Mouse (Mus musculus): ENCODE measurements around the gene Slc12a5. TPM values are rescaled to one million over a fixed set of nuclear protein-coding genes. Genes with fewer than 3 reads are reported as not detected.

Gene Slc12a5
- 2.0 TPM for polyA plus RNA-seq (2015; fragmentation: Illumina TruSeq; extraction: RNeasy Lipid Tissue Mini Kit (QIAGEN cat#74804); ENCODE audit: insufficient read depth, low read depth, low replicate concordance)

DNA sequence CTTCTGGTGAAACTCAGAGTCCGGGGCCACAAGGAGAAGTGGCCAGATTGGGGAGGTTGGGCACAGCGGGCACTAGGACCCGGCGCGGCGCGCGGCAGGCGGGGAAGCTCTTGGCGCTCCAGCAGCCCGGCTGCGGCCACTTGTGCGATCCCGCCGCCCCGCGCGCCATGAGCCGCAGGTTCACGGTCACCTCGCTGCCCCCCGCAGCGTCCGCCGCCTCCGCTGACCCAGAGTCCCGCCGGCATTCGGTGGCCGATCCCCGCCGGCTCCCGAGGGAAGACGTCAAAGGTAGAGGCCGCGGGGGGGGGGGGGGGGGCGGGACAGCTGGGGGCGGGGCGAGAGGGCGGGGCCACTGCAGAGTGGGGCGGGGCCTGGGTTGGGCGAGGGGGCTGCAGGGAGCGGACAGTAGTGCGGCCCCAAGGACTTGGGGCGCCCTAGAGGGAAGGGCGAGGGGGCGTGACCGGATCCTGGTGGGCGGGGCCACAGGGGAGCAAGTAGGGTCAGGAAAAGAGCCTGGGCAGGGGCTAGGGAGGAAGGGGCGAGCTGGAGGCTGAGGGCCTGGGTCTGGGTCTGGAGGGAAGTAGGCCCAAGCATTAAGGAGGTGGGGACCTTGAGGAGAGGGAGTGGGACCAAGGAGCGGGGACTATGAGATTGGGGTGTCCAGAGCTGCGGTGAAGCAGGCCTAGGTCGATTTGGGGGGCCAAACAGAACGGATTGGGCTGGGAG lies at the start of gene Slc12a5:
TSS of gene Slc12a5 (plus strand) at position 87 of the 726 bp plus-strand sequence.

DNA sequence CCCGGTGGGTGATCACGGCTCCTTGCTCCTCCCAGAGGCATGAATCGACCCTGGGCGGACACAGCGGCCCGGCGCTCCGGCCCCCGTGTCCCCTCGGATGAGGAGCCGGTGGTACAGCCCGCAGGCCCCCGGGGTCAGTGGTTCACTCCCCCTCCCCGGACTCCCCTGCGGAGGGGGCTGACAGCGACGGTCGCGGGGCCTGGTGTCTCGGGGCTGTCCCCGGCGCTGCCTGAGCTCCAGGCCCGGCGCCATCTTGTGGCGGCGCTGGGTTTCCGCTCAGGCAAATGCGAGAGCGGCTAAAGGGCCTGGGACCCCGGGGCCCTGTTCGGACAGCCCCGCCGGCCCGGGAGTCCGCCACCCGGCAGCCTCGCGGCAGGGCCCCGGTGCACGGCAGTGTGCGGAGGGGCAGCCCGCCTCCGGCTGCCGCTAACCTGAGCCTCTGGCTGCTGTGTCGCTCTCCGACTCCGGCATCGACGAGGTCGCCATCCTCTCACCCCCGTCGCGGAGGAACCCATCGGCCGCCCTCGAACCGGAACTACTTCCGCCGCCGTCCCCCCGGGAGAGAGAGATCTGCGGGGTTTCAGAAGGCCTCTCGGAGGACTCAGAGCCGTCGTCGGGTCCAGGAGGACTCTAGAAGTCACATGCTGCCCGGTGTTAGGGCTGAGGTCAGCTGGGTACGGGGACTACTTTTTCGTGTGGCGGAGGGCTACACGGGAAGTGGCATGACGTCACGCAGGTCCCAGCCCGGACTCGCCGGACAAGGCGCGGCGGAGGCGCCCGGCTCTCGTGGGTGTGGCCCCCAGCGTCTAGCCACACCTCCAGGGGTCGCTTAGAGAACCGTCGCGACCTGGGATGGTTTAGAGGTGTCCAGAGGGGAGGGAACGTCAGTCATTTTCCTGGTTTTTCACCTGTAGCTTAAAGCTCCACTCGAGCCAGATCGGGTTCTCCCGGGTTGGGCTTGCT lies 49.2 kb upstream of the Slc12a5 start, which contains the start of gene Zfp335:
TSS of gene Zfp335 (minus strand) at position 672 of the 963 bp plus-strand sequence.

DNA sequence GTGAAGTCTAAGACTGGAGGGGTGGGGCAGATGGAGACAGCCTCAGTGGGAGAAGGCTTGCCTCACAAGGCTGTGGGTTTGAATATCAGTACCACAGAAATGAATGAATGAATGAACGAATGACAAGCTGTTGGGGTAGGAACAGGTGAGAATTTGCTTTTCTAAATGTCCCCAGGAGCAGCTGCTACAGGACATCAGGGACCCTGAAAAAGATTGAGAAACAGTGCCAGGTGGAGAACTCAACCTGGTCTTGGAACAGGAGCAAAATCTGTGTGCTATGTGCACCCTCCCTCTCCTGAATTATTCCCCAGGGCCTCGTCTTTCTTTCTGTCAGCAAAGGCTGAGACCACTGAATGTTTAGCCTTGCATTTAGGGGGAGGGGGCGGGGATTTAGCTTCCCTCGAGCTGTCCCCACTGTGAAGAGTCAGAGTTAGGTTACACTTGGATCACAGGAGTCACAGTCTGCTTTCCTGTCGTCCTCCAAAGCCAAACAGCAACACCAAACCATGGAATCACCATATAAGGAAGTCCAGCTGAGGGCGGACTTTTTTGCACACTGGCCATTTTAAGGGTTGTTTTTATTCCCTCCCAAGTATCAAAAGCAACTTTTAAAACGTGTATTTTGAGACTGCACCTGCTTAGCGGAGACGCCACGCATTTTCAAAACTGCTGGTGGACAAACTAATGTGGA lies 20.3 kb upstream of the Slc12a5 start, which contains the start of gene Mmp9:
TSS of gene Mmp9 (plus strand) at position 641 of the 691 bp plus-strand sequence.

DNA sequence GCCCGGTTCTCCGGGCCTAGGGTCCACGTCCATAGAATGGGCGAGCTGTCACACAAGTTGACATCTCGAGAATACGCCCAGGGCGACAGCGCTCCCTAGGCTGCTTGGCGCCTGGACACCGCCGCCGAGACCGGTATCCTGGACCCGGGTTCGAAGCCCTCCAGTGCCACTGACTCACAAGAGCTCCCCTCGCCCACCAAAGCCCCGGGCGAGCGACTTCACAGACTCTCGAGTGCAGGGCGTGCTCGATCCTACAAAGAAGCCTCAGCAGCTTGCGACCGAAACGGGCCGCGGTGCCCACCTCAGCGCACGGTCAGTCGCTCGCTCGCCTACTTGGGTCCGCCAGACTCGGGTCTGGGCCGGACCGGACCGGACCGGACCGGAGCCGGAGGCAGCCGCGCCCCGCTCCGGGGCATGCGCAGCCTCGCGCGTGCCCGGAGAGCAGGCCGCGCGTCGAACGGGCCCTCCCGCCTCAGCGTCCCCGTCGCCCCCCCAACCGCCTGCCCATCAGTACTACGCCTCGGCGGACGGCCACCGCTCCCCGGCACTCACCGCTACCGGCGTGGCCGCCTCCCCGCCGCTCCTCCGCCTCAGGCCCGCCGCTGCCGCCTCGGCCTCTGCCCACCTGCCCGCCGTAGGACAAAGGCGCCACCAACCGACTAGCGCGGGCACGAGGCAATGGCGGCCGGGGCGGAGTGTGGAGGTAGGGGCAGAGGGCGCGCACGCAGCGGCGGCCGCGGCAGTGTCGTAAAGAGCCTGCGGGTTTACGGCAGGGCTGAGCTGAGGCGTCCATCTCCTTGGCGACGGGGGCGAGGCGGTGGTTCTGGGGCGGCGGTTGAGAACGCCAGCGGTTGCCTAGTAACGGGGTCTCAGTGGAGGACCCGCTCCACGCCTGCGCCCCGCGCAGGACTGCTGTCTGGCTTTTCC lies 73.8 kb downstream of the Slc12a5 start, which contains the start of gene Ncoa5:
TSS of gene Ncoa5 (minus strand) at position 737 of the 927 bp plus-strand sequence.

Other genes with a start within 250 kb of the Slc12a5 start
- not detected for gene Spint5, start 245.5 kb upstream of the Slc12a5 start, polyA plus RNA-seq (2015; fragmentation: Illumina TruSeq; extraction: RNeasy Lipid Tissue Mini Kit (QIAGEN cat#74804); ENCODE audit: insufficient read depth, low read depth, low replicate concordance)
- 2.3 TPM for gene Wfdc3, start 214.9 kb upstream of the Slc12a5 start, polyA plus RNA-seq (2015; fragmentation: Illumina TruSeq; extraction: RNeasy Lipid Tissue Mini Kit (QIAGEN cat#74804); ENCODE audit: insufficient read depth, low read depth, low replicate concordance)
- 6.2 TPM for gene Dnttip1, start 214.8 kb upstream of the Slc12a5 start, polyA plus RNA-seq (2015; fragmentation: Illumina TruSeq; extraction: RNeasy Lipid Tissue Mini Kit (QIAGEN cat#74804); ENCODE audit: insufficient read depth, low read depth, low replicate concordance)
- not detected for gene Ube2c, start 190.9 kb upstream of the Slc12a5 start, polyA plus RNA-seq (2015; fragmentation: Illumina TruSeq; extraction: RNeasy Lipid Tissue Mini Kit (QIAGEN cat#74804); ENCODE audit: insufficient read depth, low read depth, low replicate concordance)
- gene Tnnc2, start 180.8 kb upstream of the Slc12a5 start, polyA plus RNA-seq (2015; fragmentation: Illumina TruSeq; extraction: RNeasy Lipid Tissue Mini Kit (QIAGEN cat#74804); ENCODE audit: insufficient read depth, low read depth, low replicate concordance): not detected
- gene Snx21, start 175.0 kb upstream of the Slc12a5 start, polyA plus RNA-seq (2015; fragmentation: Illumina TruSeq; extraction: RNeasy Lipid Tissue Mini Kit (QIAGEN cat#74804); ENCODE audit: insufficient read depth, low read depth, low replicate concordance): 7.6 TPM
- gene Acot8, start 155.9 kb upstream of the Slc12a5 start, polyA plus RNA-seq (2015; fragmentation: Illumina TruSeq; extraction: RNeasy Lipid Tissue Mini Kit (QIAGEN cat#74804); ENCODE audit: insufficient read depth, low read depth, low replicate concordance): 3.7 TPM
- gene Zswim3, start 155.7 kb upstream of the Slc12a5 start, polyA plus RNA-seq (2015; fragmentation: Illumina TruSeq; extraction: RNeasy Lipid Tissue Mini Kit (QIAGEN cat#74804); ENCODE audit: insufficient read depth, low read depth, low replicate concordance): 1.3 TPM
- 2.2 TPM for gene Zswim1, start 138.1 kb upstream of the Slc12a5 start, polyA plus RNA-seq (2015; fragmentation: Illumina TruSeq; extraction: RNeasy Lipid Tissue Mini Kit (QIAGEN cat#74804); ENCODE audit: insufficient read depth, low read depth, low replicate concordance)
- gene Spata25, start 132.3 kb upstream of the Slc12a5 start, polyA plus RNA-seq (2015; fragmentation: Illumina TruSeq; extraction: RNeasy Lipid Tissue Mini Kit (QIAGEN cat#74804); ENCODE audit: insufficient read depth, low read depth, low replicate concordance): not detected
- 25.7 TPM for gene Ctsa, start 127.9 kb upstream of the Slc12a5 start, polyA plus RNA-seq (2015; fragmentation: Illumina TruSeq; extraction: RNeasy Lipid Tissue Mini Kit (QIAGEN cat#74804); ENCODE audit: insufficient read depth, low read depth, low replicate concordance)
- 0.87 TPM for gene Neurl2, start 127.3 kb upstream of the Slc12a5 start, polyA plus RNA-seq (2015; fragmentation: Illumina TruSeq; extraction: RNeasy Lipid Tissue Mini Kit (QIAGEN cat#74804); ENCODE audit: insufficient read depth, low read depth, low replicate concordance)
- gene Pltp, start 103.1 kb upstream of the Slc12a5 start, polyA plus RNA-seq (2015; fragmentation: Illumina TruSeq; extraction: RNeasy Lipid Tissue Mini Kit (QIAGEN cat#74804); ENCODE audit: insufficient read depth, low read depth, low replicate concordance): 49.6 TPM
- gene Pcif1, start 81.5 kb upstream of the Slc12a5 start, polyA plus RNA-seq (2015; fragmentation: Illumina TruSeq; extraction: RNeasy Lipid Tissue Mini Kit (QIAGEN cat#74804); ENCODE audit: insufficient read depth, low read depth, low replicate concordance): 14.1 TPM
- 5.1 TPM for gene Zfp335, start 49.0 kb upstream of the Slc12a5 start, polyA plus RNA-seq (2015; fragmentation: Illumina TruSeq; extraction: RNeasy Lipid Tissue Mini Kit (QIAGEN cat#74804); ENCODE audit: insufficient read depth, low read depth, low replicate concordance)
- 6.0 TPM for gene Mmp9, start 20.0 kb upstream of the Slc12a5 start, polyA plus RNA-seq (2015; fragmentation: Illumina TruSeq; extraction: RNeasy Lipid Tissue Mini Kit (QIAGEN cat#74804); ENCODE audit: insufficient read depth, low read depth, low replicate concordance)
- gene Ncoa5, start 74.1 kb downstream of the Slc12a5 start, polyA plus RNA-seq (2015; fragmentation: Illumina TruSeq; extraction: RNeasy Lipid Tissue Mini Kit (QIAGEN cat#74804); ENCODE audit: insufficient read depth, low read depth, low replicate concordance): 8.9 TPM
- not detected for gene Cd40, start 94.8 kb downstream of the Slc12a5 start, polyA plus RNA-seq (2015; fragmentation: Illumina TruSeq; extraction: RNeasy Lipid Tissue Mini Kit (QIAGEN cat#74804); ENCODE audit: insufficient read depth, low read depth, low replicate concordance)
- gene 1700025C18Rik, start 129.9 kb downstream of the Slc12a5 start, polyA plus RNA-seq (2015; fragmentation: Illumina TruSeq; extraction: RNeasy Lipid Tissue Mini Kit (QIAGEN cat#74804); ENCODE audit: insufficient read depth, low read depth, low replicate concordance): not detected

Measured in pancreas, adult 10 weeks (tissue).